Mouse (Mus musculus) heart, postnatal 25 days (tissue): ENCODE measurements around the gene Wdr25. TPM values are rescaled to one million over a fixed set of nuclear protein-coding genes. Genes with fewer than 3 reads are reported as not detected.
A peak's percentile ranks its signal among the peaks of the same experiment; 100 is the strongest.

ENCODE experiments used
- DNase-seq: peaks from one replicate; pipeline ENCODE4 v3.0.0; 2022; ENCODE audit warnings: low spot score
- intact Hi-C: fragments of 180-260 bp; cut with DNase I; formaldehyde crosslinking; loops from one replicate; pipeline ENCODE4 v1.15.1; 2025
- total RNA-seq, 2 experiments: library from RNA; stranded (reverse); gene quantifications; 2 replicates each; pipeline ENCODE4 v1.2.3; 2021

The Wdr25 gene
- total RNA-seq, 2 experiments from 2014 or later = 3.9 TPM

DNA sequence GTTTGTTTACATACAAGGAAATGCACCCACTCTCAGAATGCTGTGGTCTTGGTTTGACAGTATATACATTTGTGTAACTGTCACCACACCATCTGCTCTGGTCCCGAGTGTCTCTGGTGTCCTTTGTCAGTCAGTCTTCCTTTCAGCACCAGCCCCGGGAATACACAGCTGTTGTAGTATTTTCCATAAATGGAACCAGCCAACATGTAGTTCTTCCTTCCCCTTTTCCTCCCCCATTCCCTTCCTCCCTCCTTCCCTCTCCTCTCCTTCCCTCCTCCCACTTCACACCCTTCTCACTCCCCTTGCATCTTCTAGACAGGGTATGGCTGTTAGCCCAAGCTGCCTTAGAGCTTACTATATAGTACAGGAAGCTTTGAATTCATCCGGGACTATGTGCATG is 36.0 kb downstream of the Wdr25 start:
- no peak for DNase-seq
- intact Hi-C loops = no loop called here

DNA sequence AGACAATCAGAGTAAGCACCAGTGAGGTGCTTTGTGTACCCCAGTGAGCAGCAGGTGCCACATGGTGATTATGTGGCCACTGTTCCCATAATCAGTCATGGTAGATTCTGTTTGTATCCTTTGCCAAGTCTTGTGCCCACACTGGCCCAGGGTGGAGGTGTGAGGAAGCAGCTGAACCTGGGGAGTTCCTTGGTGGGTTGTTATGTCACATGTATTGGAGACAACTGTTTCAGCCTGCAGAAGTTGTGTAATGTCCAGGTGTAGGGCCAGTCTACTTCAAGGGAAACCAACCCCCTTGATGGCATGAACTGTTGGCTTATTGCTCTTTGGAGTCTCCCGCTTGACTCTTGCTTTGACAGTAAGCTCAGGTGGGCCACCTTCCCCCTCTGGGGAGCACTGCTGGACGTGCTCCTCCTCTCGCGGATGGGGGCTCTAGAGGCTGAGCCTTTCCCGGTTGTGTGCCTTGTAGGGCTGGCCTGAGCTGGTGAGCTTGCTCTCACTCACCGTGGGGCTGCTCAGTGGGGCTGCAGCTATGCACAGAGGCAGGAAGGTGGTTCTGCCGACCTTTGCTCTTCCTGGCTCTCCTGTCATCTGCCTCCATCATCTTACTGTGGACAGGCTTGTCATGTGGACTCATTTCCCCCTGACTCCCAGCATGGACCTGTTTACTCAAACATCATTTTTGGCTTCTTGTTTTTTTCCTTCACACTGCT is 38.1 kb downstream of the Wdr25 start:
- intact Hi-C loops = no loop called here
- no peak for DNase-seq

DNA sequence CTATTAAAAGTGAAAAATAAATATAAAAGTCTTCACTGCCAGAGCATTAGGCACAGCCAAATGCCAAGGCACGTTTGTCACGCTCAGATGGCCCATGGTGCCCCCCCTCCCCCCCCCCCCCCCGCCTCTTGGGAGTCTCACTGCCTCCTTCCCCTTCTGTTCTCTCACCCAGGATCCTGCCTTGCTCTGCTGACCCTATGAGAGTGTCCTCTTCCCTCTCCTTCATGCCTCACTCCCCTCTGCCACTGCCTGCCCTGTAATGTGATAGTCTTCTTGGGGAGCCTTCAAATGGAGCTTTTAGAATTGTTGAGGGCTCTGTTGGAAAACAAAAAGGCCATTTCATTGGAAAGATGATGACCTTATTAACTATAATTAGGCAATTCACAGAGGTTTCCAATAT is 38.7 kb downstream of the Wdr25 start:
- intact Hi-C loops = no loop called here
- no peak for DNase-seq

GRCm38 (mm10) chr12:108934231-108934630 is 40.8 kb downstream of the Wdr25 start:
- DNase-seq = no peak
- intact Hi-C loops = no loop called here

DNA sequence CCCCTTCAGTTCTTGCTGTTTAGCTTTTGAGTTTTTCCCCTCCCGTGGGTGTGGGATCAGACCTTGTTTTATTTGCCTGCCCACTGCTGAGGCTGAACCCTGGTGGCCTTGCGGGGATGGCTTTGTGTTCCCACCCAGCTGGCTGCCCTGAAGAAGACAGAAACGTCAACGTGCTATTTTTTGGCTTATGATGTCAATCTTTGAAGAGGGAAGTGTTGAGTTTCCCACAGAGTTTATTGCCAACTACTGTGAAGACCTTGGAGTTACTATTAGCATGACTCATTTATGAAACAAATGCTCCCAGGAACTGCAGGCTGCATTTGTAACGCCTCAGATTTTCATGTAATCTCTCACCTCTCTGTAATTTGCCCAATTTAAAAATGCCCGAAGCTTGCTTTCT is 43.4 kb downstream of the Wdr25 start:
- no peak for DNase-seq
- intact Hi-C loops = no loop called here

DNA sequence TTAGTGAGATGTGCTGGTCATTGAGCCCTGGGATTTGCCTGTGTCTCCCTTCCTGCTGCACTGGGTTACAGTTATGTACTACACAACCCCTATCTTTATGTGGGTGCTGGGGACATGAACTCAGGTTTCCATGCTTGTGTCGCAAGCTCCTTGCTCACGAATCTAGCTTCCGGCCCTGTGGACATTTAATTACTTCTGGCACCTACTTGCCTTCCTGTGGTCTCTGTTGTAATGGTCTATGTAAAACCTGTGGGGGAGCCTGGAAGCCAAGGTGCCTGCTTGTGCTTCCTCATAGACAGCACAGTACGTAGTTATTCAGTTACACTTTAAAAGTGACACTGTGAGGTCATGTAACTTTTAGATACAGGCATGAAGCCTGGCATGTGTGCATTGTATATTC is 44.1 kb downstream of the Wdr25 start:
- intact Hi-C loops = no loop called here
- no peak for DNase-seq

DNA sequence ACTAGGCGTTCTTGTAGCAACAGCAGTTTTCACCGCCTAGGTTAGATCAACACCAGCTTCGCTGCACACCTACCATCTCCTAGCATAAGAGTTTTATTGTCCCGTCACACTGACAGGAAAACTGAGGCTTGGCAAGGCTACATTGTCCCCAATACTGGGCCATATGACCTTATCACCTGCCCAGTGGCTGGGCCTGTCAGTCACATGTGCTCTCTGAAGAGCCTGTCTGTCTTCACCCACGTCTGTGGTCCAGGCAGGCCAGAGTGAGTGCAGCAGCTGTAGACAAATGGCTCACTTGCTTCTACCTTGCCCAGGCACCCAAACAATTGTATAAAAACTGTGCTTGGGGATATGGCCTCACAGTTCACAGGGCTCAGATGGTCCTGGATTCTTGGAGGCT is 45.4 kb downstream of the Wdr25 start:
- DNase-seq = no peak
- intact Hi-C loops = no loop called here

GRCm38 (mm10) chr12:108939317-108939716 is 45.9 kb downstream of the Wdr25 start:
- DNase-seq = no peak
- intact Hi-C loops = no loop called here

DNA sequence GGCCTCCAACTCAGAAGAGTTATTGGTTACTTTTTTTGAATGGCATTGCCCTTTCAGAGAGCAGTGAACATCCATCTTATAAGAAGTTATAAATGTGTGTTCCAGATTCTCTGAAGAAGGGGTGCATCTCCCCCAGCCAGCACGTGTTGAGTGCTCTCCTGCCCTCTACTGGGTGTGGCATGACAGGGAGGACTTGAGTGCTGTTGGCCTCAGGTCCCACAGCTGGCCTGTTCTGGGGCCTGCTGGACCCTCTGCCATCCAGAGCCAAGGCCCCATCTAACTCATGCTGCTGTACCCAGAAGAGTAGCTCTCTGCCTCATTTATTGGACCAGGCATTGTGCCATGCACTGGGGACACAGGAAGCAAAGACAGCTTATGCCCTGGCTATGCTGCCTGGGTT is 46.8 kb downstream of the Wdr25 start:
- DNase-seq = no peak
- intact Hi-C loops = no loop called here

- intact Hi-C loops = no loop called here
- no peak for DNase-seq
Observed at GRCm38 (mm10) chr12:108941282-108941681, 47.9 kb downstream of the Wdr25 start.

GRCm38 (mm10) chr12:108942203-108942923 is 48.9 kb downstream of the Wdr25 start:
- intact Hi-C loops = no loop called here
- no peak for DNase-seq

DNA sequence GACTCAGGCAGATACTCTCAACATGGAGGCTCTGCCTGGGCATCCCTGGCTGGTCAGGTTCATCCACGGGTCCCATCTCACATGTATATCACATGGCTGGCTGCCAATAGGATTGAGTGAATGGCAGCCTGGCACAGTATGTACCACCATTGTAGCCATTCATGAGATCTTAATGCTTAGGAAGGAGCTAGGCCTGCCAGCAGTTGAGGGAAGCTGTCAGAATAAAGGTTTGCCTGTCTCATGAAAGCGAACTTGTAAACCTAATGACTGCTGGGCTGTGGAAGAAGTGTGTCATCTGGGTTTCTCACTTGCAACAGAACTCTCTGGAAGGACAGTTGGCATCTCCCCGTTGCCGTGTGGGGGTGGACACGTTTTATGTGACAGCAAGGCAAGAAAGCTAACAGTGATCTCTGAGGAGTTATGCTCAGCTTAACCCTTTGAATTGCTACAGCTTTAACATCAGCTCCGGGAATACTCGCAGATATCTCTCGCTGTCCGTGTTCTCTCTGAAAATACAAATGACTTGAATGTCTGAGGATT is 59.6 kb downstream of the Wdr25 start:
- intact Hi-C loops = loop anchor here (5.0 kb wide), 1 partner anchor 439 kb away; no protein-coding TSS in a partner anchor
- no peak for DNase-seq

- intact Hi-C loops = loop anchor here (5.0 kb wide), 1 partner anchor 438 kb away; no protein-coding TSS in a partner anchor
- DNase-seq = no peak
Observed at GRCm38 (mm10) chr12:108953838-108954237, 60.4 kb downstream of the Wdr25 start.

GRCm38 (mm10) chr12:108954456-108954855 is 61.0 kb downstream of the Wdr25 start:
- DNase-seq = no peak
- intact Hi-C loops = loop anchor here (5.0 kb wide), 1 partner anchor 438 kb away; no protein-coding TSS in a partner anchor

- intact Hi-C loops = no loop called here
- DNase-seq = no peak
Observed at GRCm38 (mm10) chr12:108958483-108958882, 65.1 kb downstream of the Wdr25 start.

DNA sequence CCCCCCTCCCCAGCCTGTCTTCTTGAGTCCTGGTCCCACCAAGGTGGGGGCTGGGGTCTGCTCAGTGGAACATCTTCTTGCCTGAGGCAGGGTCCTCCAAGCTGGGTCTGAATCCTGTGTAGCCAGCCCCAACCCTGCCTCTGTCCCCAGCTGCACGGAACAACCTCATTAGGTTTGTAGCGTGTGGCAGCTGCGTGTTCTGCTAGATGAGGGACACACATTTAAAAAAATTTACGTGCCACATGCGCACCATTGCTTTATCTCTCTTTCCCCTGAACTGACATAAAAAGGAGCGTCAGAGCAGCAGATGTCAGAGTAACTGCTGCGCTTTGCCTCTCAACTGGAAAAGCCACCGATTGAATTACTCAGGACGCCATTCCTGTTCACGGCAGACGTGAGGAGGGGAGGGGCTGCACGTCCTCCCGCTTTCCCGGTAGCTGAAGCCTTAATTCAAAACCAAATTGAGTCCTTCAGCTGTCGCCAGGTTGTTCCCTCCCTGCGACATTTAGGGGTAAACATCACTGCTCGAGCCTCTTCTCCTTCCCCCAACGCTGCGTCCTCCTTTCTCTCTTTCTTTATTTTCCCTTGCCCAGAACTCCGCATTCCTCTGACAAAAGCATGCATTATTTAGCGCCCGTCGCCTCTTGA is 65.7 kb downstream of the Wdr25 start:
- intact Hi-C loops = no loop called here

GRCm38 (mm10) chr12:108959639-108960219 is 66.3 kb downstream of the Wdr25 start:
- no peak for DNase-seq
- intact Hi-C loops = no loop called here

More for the DNA sequence above, 65.7 kb downstream of the Wdr25 start:
- DNase-seq = no peak

GRCm38 (mm10) chr12:108960225-108960624 is 66.8 kb downstream of the Wdr25 start:
- intact Hi-C loops = no loop called here
- peak; percentile 24 for DNase-seq

DNA sequence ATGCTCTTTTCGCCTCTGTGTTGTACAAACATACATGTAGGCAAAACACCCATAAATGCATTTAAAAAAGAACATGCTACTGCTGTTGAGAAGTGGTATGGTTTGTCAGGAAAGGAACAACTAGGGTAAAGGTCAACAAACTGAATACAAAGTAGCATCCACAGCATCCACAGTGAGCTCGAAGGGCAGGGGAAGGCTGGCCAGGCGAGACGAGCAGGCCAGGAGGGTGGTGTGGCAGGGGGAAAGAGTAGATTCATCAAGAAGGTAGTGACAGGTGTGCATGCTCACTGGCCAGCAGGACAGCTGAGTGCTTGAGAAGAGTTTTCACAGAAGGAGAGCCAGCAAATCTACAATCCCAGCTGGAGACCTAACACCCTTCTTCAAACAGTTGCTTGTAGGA is 74.2 kb downstream of the Wdr25 start:
- no peak for DNase-seq
- intact Hi-C loops = no loop called here

DNA sequence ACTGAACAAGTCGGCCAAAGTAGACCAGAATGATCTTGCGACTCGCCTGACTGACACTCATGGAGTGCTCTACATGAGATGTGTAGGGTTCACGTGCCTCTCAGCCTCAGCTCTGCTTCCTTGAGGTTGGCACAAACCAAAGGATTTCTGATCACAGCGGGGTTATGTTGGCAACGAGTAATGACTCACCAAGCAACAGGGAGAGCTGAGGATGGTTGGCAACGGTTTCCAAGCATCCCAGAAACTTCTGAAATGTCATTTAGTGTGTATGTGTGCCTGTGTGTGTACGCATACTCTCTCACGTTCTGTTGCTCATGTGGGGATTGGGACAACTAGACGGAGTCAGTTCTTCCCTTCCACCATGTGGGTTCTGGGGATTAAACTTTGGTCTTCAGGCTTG is 74.6 kb downstream of the Wdr25 start:
- DNase-seq = no peak

More for the DNA sequence above, 74.6 kb downstream of the Wdr25 start:
- intact Hi-C loops = no loop called here
